Mouse (Mus musculus) small intestine, adult 2 months (tissue): Measurements from ENCODE around the gene Fam169b.

Experiments used
- CTCF ChIP-seq: fragments of 200-500 bp; IDR thresholded peaks from 2 replicates; pipeline ENCODE4 v1.5.1; 2012; ENCODE audit warnings: low read depth, mild to moderate bottlenecking, control low read depth, inconsistent platforms, low read length, moderate library complexity, mixed read lengths; ENCODE audit not compliant: insufficient replicate concordance, insufficient read length; ENCODE audit errors: extremely low read depth
- POLR2A ChIP-seq: fragments of 200-500 bp; IDR thresholded peaks from 2 replicates; pipeline ENCODE4 v1.6.1; 2012; ENCODE audit warnings: low read depth, mild to moderate bottlenecking, control low read depth, inconsistent platforms, low read length, moderate library complexity

DNA sequence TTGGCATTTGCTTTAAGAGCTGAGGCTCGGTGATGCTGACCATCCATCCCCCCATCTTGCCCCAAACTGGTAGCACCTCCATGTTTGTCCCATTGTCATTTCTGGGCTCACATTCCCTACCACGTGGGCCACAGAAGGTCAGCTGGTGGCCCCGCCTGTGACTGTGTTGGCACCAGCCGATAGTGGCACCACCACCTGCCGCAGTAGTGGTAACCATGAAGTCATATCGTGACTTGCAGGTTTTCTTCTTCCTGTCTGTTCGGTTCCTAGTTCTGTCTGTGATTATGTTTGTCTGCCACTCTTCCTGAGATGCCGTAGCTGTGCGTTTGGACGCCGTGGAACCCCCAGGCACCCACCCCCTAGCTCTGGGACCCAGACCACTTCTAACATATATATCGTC, 95.3 kb downstream of the Fam169b start:
- TF ChIP-seq POLR2A (no peak), CTCF (no peak)
